Comparison of ENCODE assay signal across 9 mouse cellular contexts in genomic region chrX:134019005-134019404, GRCm38 (mm10). TPM values are rescaled to one million over a fixed set of nuclear protein-coding genes. Genes with fewer than 3 reads are reported as not detected.
A peak's percentile ranks its signal among the peaks of the same experiment; 100 is the strongest.
DNase-seq lines count a peak whose midpoint lies in the region; ATAC-seq lines count a peak whose summit lies in the region.
"Had no signal": no experiment of that assay in that cellular context is flagged by ENCODE, and none has a peak within 500 bp of the region (broad histone marks: within the 10 kb centered on the region; RNA-seq: fewer than 3 reads in every experiment).

No protein-coding gene starts in this region.

- H3K36me3 ChIP-seq in limb, embryonic 12.5 days: no peaks in the 10 kb centered on the region
- no peaks in the 10 kb centered on the region for H3K36me3 ChIP-seq in splenic B cell, adult 2 months (ENCODE audit: control insufficient read depth, insufficient read depth, low read length, poor library complexity, severe bottlenecking)
- H3K36me3 ChIP-seq: embryonic facial prominence, embryonic 12.5 days had no signal

- H3K9ac ChIP-seq in limb, embryonic 12.5 days (replicated peaks): no peak overlapping the region
- H3K9ac ChIP-seq: embryonic facial prominence, embryonic 12.5 days had no signal

- peak; percentile 53 for DNase-seq in A20 (ENCODE audit: low read depth, low spot score)
- peak; percentile 49 to 87 for DNase-seq in adrenal gland, adult (ENCODE audit: inconsistent age in 2 of 2, low spot score in 1 of 2)
- DNase-seq in embryo, embryonic 10.5 days (ENCODE audit: low spot score): peak; percentile 82
- peak; percentile 60 to 80 for DNase-seq in heart, adult 18-20 months
- peak; percentile 69 for DNase-seq in kidney, adult 9 months
- peak; percentile 65 for DNase-seq in naive thymus-derived CD4-positive, alpha-beta T cell, adult 2 months (ENCODE audit: low read depth)
- peak; percentile 64 for DNase-seq in splenic B cell, adult 2 months (ENCODE audit: low read depth, low spot score)

- ATAC-seq in limb, embryonic 12.5 days (ENCODE audit: insufficient number of reproducible peaks, insufficient read depth, low FRiP score, low TSS enrichment, low read depth): 0 out of 2 replicates have a peak, but pooled peaks have one; percentile 71

- no peak overlapping the region for H3K4me2 ChIP-seq in limb, embryonic 12.5 days
- H3K4me2 ChIP-seq: embryonic facial prominence, embryonic 12.5 days had no signal

- 0 out of 2 replicates have a peak, but pooled peaks cover 2% of the 10 kb centered on the region for H3K27me3 ChIP-seq in limb, embryonic 12.5 days
- H3K27me3 ChIP-seq in splenic B cell, adult 2 months (ENCODE audit: control insufficient read depth, insufficient read depth, low read length, poor library complexity, severe bottlenecking): no peaks in the 10 kb centered on the region
- H3K27me3 ChIP-seq: embryonic facial prominence, embryonic 12.5 days had no signal

- H3K4me3 ChIP-seq in limb, embryonic 12.5 days (replicated peaks): no peak overlapping the region
- H3K4me3 ChIP-seq: embryonic facial prominence, embryonic 12.5 days had no signal

- no peak overlapping the region for H3K27ac ChIP-seq in limb, embryonic 12.5 days
- H3K27ac ChIP-seq: embryonic facial prominence, embryonic 12.5 days had no signal

- no peaks in the 10 kb centered on the region for H3K9me3 ChIP-seq in limb, embryonic 12.5 days
- H3K9me3 ChIP-seq: embryonic facial prominence, embryonic 12.5 days had no signal

- no peaks in the 10 kb centered on the region for H3K4me1 ChIP-seq in limb, embryonic 12.5 days (replicated peaks)
- H3K4me1 ChIP-seq: embryonic facial prominence, embryonic 12.5 days had no signal

- WGBS in limb, embryonic 12.5 days: 17% methylated on average over 9 of the region's 9 CpGs

RNA-seq across cellular contexts. Expression of gene Sytl4, which starts 37.4 kb away (rescaled TPM):
- total RNA-seq in heart, adult 18-20 months (2021): 1 to 10 TPM; 1.7 to 2.2 TPM
- polyA plus RNA-seq in limb, embryonic 12.5 days (2016; fragmentation: Nextera tagmentation; extraction: Ambion mirVana): 2.4 TPM in 2 replicates

RNA-seq across cellular contexts. Expression of gene Cstf2, which starts 40.0 kb away (rescaled TPM):
- 10 to 100 TPM; 10.7 to 11.2 TPM for total RNA-seq in heart, adult 18-20 months (2021)
- 51.8 and 54.3 TPM in 2 replicates for polyA plus RNA-seq in limb, embryonic 12.5 days (2016; fragmentation: Nextera tagmentation; extraction: Ambion mirVana)
